Mouse (Mus musculus) splenic B cell, adult 2 months (primary cell): ENCODE results near the gene Gm10717.
A peak's percentile ranks its signal among the peaks of the same experiment; 100 is the strongest.
"Not testable (repeated sequence)": the region's sequence is repeated elsewhere in the genome, so short reads cannot be mapped to it uniquely, and the experiment has no call there.

ENCODE experiments used
- DNase-seq: peaks from one replicate; pipeline ENCODE4 v3.0.0-alpha.2; 2011; ENCODE audit warnings: low read depth, low spot score
- H3K27me3 ChIP-seq: 2 replicates; pipeline ENCODE4 v1.6.1; 2012; ENCODE audit warnings: mild to moderate bottlenecking, low read length, moderate library complexity, mixed read lengths; ENCODE audit not compliant: control insufficient read depth, poor library complexity, insufficient read depth, severe bottlenecking
- H3K36me3 ChIP-seq: 2 replicates; pipeline ENCODE4 v1.6.1; 2012; ENCODE audit warnings: mild to moderate bottlenecking, low read length, moderate library complexity, mixed read lengths; ENCODE audit not compliant: control insufficient read depth, poor library complexity, insufficient read depth, severe bottlenecking

Gene Gm10717

DNA sequence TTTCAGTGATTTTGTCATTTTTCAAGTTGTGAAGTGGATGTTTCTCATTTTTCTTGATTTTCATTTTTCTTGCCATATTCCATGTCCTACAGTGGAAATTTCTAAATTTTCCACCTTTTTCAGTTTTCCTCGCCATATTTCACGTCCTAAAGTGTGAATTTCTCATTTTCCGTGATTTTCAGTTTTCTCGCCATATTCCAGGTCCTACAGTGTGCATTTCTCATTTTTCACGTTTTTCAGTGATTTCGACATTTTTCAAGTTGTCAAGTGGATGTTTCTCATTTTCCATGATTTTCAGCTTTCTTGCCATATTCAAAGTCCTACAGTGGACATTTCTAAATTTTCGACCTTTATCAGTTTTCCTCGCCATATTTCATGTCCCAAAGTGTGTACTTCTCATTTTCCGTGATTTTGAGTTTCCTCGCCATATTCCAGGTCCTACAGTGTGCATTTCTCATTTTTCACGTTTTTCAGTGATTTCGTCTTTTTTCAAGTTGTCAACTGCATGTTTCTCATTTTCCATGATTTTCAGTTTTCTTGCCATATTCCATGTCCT, at the start of gene Gm10717:
Gene Gm10717, plus strand, starts transcription at position 506 of the 556 bp plus-strand sequence.
- not testable (repeated sequence) for DNase-seq, H3K27me3 ChIP-seq, H3K36me3 ChIP-seq

DNA sequence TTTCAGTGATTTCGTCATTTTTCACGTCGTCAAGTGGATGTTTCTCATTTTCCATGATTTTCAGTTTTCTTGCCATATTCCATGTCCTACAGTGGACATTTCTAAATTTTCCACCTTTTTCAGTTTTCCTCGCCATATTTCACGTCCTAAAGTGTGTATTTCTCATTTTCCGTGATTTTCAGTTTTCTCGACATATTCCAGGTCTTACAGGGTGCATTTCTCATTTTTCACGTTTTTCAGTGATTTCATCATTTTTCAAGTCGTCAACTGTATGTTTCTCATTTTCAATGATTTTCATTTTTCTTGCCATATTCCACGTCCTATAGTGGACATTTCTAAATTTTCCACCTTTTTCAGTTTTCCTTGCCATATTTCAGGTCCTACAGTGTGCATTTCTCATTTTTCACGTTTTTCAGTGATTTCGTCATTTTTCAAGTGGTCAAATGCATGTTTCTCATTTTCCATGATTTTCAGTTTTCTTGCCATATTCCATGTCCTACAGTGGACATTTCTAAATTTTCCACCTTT, 24.7 kb upstream of the Gm10717 start, which contains the start of gene Gm10722:
Gene Gm10722, plus strand, starts transcription at position 478 of the 528 bp plus-strand sequence.
- DNase-seq: peak; percentile 49
- not testable (repeated sequence) for H3K36me3 ChIP-seq, H3K27me3 ChIP-seq

DNA sequence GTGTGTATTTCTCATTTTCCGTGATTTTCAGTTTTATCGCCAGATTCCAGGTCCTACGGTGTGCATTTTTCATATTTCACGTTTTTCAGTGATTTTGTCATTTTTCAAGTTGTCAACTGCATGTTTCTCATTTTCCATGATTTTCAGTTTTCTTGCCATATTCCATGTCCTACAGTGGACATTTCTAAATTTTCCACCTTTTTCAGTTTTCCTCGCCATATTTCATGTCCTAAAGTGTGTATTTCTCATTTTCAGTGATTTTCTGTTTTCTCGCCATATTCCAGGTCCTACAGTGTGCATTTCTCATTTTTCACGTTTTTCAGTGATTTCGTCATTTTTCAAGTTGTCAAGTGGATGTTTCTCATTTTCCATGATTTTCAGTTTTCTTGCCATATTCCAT, 24.2 kb upstream of the Gm10717 start:
- not testable (repeated sequence) for DNase-seq, H3K36me3 ChIP-seq, H3K27me3 ChIP-seq

- not testable (repeated sequence) for H3K27me3 ChIP-seq, H3K36me3 ChIP-seq
- peak; percentile 28 for DNase-seq
Measured at GRCm38 (mm10) chr9:3001948-3002659, 23.1 kb upstream of the Gm10717 start.

DNA sequence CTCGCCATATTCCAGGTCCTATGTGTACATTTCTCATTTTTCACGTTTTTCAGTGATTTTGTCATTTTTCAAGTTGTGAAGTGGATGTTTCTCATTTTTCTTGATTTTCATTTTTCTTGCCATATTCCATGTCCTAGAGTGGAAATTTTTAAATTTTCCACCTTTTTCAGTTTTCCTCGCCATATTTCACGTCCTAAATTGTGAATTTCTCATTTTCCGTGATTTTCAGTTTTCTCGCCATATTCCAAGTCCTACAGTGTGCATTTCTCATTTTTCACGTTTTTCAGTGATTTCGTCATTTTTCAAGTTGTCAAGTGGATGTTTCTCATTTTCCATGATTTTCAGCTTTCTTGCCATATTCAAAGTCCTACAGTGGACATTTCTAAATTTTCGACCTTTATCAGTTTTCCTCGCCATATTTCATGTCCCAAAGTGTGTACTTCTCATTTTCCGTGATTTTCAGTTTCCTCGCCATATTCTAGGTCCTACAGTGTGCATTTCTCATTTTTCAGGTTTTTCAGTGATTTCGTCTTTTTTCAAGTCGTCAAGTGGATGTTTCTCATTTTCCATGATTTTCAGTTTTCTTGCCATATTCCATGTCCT, 22.3 kb upstream of the Gm10717 start, which contains the start of gene Gm11168:
Gene Gm11168, plus strand, starts transcription at position 553 of the 603 bp plus-strand sequence.
- H3K27me3 ChIP-seq, DNase-seq, H3K36me3 ChIP-seq: not testable (repeated sequence)

DNA sequence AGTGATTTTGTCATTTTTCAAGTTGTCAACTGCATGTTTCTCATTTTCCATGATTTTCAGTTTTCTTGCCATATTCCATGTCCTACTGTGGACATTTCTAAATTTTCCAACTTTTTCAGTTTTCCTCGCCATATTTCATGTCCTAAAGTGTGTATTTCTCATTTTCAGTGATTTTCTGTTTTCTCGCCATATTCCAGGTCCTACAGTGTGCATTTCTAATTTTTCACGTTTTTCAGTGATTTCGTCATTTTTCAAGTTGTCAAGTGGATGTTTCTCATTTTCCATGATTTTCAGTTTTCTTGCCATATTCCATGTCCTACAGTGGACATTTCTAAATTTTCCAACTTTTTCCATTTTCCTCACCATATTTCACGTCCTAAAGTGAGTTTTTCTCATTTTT, 19.0 kb upstream of the Gm10717 start:
- not testable (repeated sequence) for H3K27me3 ChIP-seq, H3K36me3 ChIP-seq, DNase-seq

GRCm38 (mm10) chr9:3006636-3007035, 18.6 kb upstream of the Gm10717 start:
- not testable (repeated sequence) for H3K36me3 ChIP-seq

DNA sequence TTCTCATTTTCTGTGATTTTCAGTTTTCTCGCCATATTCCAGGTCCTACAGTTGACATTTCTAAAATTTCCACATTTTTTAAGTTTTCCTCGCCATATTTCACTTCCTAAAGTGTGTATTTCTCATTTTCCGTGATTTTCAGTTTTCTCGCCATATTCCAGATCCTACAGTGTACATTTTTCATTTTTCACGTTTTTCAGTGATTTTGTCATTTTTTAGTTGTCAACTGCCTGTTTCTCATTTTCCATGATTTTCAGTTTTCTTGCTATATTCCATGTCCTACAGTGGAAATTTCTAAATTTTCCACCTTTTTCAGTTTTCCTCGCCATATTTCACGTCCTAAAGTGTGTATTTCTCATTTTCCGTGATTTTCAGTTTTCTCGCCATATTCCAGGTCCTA, 17.9 kb upstream of the Gm10717 start:
- not testable (repeated sequence) for H3K27me3 ChIP-seq, H3K36me3 ChIP-seq
- peak; percentile 25 for DNase-seq

More at GRCm38 (mm10) chr9:3006636-3007035, 18.6 kb upstream of the Gm10717 start:
- H3K27me3 ChIP-seq, DNase-seq: not testable (repeated sequence)

GRCm38 (mm10) chr9:3009331-3009730, 15.9 kb upstream of the Gm10717 start:
- DNase-seq, H3K36me3 ChIP-seq, H3K27me3 ChIP-seq: not testable (repeated sequence)

DNA sequence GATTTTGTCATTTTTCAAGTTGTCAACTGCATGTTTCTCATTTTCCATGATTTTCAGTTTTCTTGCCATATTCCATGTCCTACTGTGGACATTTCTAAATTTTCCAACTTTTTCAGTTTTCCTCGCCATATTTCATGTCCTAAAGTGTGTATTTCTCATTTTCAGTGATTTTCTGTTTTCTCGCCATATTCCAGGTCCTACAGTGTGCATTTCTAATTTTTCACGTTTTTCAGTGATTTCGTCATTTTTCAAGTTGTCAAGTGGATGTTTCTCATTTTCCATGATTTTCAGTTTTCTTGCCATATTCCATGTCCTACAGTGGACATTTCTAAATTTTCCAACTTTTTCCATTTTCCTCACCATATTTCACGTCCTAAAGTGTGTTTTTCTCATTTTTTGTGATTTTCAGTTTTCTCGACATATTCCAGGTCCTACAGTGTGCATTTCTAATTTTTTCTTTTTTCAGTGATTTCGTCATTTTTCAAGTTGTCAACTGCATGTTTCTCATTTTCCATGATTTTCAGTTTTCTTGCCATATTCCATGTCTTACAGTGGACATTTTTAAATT, 13.1 kb upstream of the Gm10717 start:
- H3K27me3 ChIP-seq, DNase-seq, H3K36me3 ChIP-seq: not testable (repeated sequence)

DNA sequence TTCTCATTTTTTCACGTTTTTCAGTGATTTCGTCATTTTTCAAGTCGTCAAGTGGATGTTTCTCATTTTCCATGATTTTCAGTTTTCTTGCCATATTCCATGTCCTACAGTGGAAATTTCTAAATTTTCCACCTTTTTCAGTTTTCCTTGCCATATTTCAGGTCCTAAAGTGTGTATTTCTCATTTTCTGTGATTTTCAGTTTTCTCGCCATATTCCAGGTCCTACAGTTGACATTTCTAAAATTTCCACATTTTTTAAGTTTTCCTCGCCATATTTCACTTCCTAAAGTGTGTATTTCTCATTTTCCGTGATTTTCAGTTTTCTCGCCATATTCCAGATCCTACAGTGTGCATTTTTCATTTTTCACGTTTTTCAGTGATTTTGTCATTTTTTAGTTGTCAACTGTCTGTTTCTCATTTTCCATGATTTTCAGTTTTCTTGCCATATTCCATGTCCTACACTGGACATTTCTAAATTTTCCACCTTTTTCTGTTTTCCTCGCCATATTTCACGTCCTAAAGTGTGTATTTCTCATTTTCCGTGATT, 12.4 kb upstream of the Gm10717 start, which contains the start of gene Gm10721:
Gene Gm10721, plus strand, starts transcription at position 408 of the 547 bp plus-strand sequence.
- H3K27me3 ChIP-seq, DNase-seq, H3K36me3 ChIP-seq: not testable (repeated sequence)

DNA sequence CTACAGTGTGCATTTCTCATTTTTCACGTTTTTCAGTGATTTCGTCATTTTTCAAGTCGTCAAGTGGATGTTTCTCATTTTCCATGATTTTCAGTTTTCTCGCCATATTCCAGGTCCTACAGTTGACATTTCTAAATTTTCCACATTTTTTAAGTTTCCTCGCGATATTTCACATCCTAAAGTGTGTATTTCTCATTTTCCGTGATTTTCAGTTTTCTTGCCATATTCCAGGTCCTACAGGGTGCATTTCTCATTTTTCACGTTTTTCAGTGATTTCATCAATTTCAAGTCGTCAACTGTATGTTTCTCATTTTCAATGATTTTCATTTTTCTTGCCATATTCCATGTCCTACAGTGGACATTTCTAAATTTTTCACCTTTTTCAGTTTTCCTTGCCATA, 9.9 kb upstream of the Gm10717 start, which contains the start of gene Gm10720:
Gene Gm10720, plus strand, starts transcription at position 301 of the 400 bp plus-strand sequence.
- not testable (repeated sequence) for H3K36me3 ChIP-seq, DNase-seq, H3K27me3 ChIP-seq

DNA sequence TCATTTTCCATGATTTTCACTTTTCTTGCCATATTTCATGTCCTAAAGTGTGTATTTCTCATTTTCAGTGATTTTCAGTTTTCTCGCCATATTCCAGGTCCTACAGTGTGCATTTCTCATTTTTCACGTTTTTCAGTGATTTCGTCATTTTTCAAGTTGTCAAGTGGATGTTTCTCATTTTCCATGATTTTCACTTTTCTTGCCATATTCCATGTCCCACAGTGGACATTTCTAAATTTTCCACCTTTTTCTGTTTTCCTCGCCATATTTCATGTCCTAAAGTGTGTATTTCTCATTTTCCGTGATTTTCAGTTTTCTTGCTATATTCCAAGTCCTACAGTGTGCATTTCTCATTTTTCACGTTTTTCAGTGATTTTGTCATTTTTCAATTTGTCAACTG, 9.3 kb upstream of the Gm10717 start:
- not testable (repeated sequence) for DNase-seq, H3K27me3 ChIP-seq, H3K36me3 ChIP-seq

DNA sequence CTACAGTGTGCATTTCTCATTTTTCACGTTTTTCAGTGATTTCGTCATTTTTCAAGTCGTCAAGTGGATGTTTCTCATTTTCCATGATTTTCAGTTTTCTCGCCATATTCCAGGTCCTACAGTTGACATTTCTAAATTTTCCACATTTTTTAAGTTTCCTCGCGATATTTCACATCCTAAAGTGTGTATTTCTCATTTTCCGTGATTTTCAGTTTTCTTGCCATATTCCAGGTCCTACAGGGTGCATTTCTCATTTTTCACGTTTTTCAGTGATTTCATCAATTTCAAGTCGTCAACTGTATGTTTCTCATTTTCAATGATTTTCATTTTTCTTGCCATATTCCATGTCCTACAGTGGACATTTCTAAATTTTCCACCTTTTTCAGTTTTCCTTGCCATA, 8.1 kb upstream of the Gm10717 start, which contains the start of gene Gm10719:
Gene Gm10719, plus strand, starts transcription at position 301 of the 400 bp plus-strand sequence.
- H3K27me3 ChIP-seq, H3K36me3 ChIP-seq, DNase-seq: not testable (repeated sequence)
